Mouse (Mus musculus): ENCODE results near the gene Gm8947. TPM values are rescaled to one million over a fixed set of nuclear protein-coding genes. Genes with fewer than 3 reads are reported as not detected.
"Not testable (repeated sequence)": the region's sequence is repeated elsewhere in the genome, so short reads cannot be mapped to it uniquely, and the experiment has no call there.

The Gm8947 gene
- not detected in 2 replicates for polyA plus RNA-seq (2016; fragmentation: Nextera tagmentation; extraction: Ambion mirVana)

DNA sequence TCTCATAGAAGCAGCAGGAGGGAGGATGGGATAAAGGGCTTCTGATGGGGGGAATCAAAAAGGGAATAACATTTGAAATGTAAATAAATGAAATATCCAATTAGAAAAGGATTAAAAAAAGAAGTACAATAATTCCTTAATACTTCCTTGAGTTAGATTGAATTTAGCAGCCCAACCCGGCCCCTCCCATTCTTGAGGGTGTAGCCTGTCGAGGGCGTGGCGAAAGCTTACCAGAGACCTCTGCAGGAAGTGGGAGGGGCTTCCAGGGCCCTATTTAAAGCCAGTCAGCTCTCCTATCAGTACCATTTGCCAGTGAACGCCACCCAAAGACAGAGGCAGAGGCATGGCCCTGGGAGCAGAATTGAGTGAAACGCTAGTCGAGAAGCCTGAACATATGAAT lies at the start of gene Gm8947:
Gene Gm8947 (plus strand): TSS at position 302 of the 400 bp plus-strand sequence.
- not testable (repeated sequence) for H3K4me3 ChIP-seq (replicated peaks); ATAC-seq (ENCODE audit: insufficient number of reproducible peaks, insufficient read depth, low FRiP score, low TSS enrichment, low read depth); H3K9me3 ChIP-seq; H3K27me3 ChIP-seq; H3K36me3 ChIP-seq; H3K9ac ChIP-seq (replicated peaks); H3K4me2 ChIP-seq; H3K27ac ChIP-seq; H3K4me1 ChIP-seq (replicated peaks)
- 100% methylated on average over 2 of the region's 7 CpGs for WGBS

DNA sequence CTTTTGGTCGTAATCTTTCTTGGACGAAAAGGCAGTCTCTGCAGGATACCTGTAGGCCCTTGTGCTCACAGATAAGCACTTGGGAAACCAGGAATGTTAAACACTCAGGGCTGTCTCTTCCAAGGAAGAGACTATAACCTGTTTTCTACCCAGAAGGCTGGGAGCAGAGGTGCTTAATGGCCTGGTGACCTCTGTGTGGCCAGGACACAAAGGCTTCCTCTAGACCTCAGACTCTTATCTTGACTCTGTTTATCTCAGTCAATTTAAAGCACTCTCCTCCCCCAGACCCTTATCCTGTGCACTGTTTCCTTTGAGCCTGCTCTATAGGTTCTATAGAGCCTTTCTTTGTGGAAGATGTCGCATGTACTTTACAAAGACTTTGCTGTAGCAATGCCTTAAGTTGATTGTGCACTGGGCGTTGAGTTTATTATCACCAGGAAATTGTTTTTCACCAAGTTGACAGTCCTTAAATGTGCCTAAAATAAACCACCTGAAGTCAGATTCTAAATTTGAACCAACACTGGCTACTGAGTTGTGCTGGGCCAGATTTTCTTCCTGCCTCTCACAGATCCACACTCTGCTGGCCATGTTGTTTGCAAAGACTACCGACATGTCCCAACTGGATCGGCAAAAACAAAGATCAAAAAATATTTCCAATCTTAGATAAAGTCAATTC lies 47.6 kb upstream of the Gm8947 start:
- no peak overlapping the region for H3K4me2 ChIP-seq
- no peaks in the 10 kb centered on the region for H3K27me3 ChIP-seq
- no peaks in the 10 kb centered on the region for H3K36me3 ChIP-seq
- no peak overlapping the region for H3K4me3 ChIP-seq (replicated peaks)
- ATAC-seq (ENCODE audit: insufficient number of reproducible peaks, insufficient read depth, low FRiP score, low TSS enrichment, low read depth): no peak
- WGBS: 64% methylated on average over 6 of the region's 6 CpGs
- H3K9me3 ChIP-seq: no peaks in the 10 kb centered on the region
- no peak overlapping the region for H3K27ac ChIP-seq
- H3K9ac ChIP-seq (replicated peaks): no peak overlapping the region
- H3K4me1 ChIP-seq (replicated peaks): peaks cover 9% of the 10 kb centered on the region

DNA sequence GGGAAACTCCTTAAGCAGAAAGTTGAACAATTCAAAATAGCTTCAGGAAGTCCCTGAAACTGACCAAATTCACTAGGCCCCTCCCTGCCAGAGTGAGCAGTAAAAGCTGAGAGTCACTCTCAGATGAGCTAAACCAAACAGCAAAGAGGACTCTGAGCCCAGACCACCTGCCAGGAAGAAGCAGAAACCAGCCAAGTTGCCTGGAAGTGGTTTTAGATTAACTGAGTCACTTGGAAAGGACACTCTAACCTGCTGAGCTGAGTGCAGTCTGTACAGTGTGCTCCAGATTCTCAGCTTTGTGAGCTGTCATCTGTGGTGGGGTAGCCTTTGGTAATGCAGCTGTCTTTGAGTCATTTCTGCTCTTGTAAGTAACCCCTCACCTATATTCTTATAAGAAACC lies 44.4 kb upstream of the Gm8947 start:
- Histone ChIP-seq H3K27ac (no peak overlapping the region), H3K36me3 (no peaks in the 10 kb centered on the region), H3K4me3 (replicated peaks) (no peak overlapping the region), H3K4me1 (replicated peaks) (no peaks in the 10 kb centered on the region), H3K27me3 (no peaks in the 10 kb centered on the region), H3K4me2 (no peak overlapping the region), H3K9ac (replicated peaks) (no peak overlapping the region), H3K9me3 (no peaks in the 10 kb centered on the region)
- no peak for ATAC-seq (ENCODE audit: insufficient number of reproducible peaks, insufficient read depth, low FRiP score, low TSS enrichment, low read depth)

DNA sequence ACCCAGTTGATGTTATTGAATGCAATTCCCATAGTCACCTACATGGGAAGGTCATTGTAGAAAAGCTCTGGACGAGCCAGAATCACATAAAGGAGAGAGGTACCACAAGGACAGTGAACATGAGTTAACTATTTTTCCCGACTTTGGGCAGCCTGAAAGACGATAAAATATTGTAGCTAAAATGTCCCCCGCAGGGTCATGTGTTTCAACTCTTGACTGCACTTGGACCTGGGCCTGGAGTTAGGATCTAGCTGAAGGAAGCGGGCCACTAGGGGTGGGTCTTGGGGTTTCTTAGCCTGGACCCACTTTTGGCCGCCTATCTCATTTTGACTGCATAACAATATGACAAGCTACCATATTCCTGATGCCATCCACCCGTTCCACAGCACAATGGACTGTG lies 42.0 kb upstream of the Gm8947 start:
- Histone ChIP-seq H3K27me3 (no peaks in the 10 kb centered on the region), H3K4me1 (replicated peaks) (no peaks in the 10 kb centered on the region), H3K4me2 (no peak overlapping the region), H3K36me3 (no peaks in the 10 kb centered on the region), H3K9me3 (peaks cover 3% of the 10 kb centered on the region; the same call in 1 of the 2 replicates), H3K4me3 (replicated peaks) (no peak overlapping the region), H3K27ac (no peak overlapping the region), H3K9ac (replicated peaks) (no peak overlapping the region)
- WGBS: 87% methylated on average over 7 of the region's 7 CpGs
- ATAC-seq (ENCODE audit: insufficient number of reproducible peaks, insufficient read depth, low FRiP score, low TSS enrichment, low read depth): no peak

DNA sequence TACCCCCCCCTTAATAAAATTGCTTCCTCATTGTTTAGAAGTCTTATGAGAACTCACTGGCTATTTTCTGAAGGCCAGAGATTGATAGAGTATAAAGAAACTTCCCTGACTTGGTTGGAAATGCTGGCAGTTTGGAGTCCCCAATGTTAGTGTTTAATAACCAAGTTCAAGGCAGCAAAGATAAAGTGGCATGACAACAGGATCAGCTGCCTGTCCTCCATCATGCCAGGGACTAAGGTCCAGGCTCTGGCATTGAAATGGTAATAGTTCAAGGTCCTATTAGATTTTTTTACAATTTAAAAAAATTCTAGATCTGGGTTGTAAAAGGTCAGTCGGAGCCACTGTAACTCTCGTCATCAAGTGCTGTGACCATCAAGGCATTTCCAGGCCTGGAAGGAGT lies 41.1 kb upstream of the Gm8947 start:
- Histone ChIP-seq H3K4me1 (replicated peaks) (no peaks in the 10 kb centered on the region), H3K4me2 (no peak overlapping the region), H3K4me3 (replicated peaks) (no peak overlapping the region), H3K9ac (replicated peaks) (no peak overlapping the region), H3K27me3 (no peaks in the 10 kb centered on the region), H3K27ac (no peak overlapping the region), H3K9me3 (peaks cover 3% of the 10 kb centered on the region; the same call in 1 of the 2 replicates), H3K36me3 (no peaks in the 10 kb centered on the region)
- no peak for ATAC-seq (ENCODE audit: insufficient number of reproducible peaks, insufficient read depth, low FRiP score, low TSS enrichment, low read depth)
- WGBS: 78% methylated on average over 2 of the region's 2 CpGs

DNA sequence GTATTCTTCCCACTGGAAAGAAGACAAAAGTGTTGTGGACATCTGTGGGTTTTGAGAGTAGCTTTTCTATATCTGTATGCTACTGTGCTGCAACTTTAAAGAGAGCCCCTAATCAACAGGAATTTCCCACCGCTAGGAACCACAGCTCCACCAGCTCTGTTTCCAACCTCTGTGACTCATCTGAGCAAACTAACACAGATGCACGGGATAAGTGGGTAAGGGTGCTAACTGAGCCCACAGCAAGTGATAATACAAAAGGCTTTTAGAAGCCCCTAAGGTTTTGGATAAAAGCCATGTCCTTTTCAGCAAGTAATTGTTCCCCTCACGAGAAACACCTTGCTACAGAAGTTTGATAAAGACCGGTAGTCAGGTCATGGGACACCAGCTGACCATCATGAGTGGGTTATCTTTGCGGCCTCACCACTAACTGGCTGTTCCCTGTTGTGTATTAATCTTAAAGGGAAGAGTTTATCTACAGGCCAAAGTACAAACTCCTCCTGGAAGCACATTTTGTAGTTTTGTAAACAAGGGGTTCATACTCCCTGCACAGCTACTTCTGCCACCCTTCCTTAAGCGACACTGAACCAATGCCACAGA lies 39.0 kb upstream of the Gm8947 start:
- H3K27ac ChIP-seq: no peak overlapping the region
- no peak overlapping the region for H3K9ac ChIP-seq (replicated peaks)
- H3K27me3 ChIP-seq: no peaks in the 10 kb centered on the region
- peaks cover 3% of the 10 kb centered on the region; the same call in 1 of the 2 replicates for H3K9me3 ChIP-seq
- no peak overlapping the region for H3K4me3 ChIP-seq (replicated peaks)
- no peaks in the 10 kb centered on the region for H3K4me1 ChIP-seq (replicated peaks)
- H3K4me2 ChIP-seq: no peak overlapping the region
- WGBS: 84% methylated on average over 6 of the region's 6 CpGs
- no peaks in the 10 kb centered on the region for H3K36me3 ChIP-seq
- no peak for ATAC-seq (ENCODE audit: insufficient number of reproducible peaks, insufficient read depth, low FRiP score, low TSS enrichment, low read depth)

DNA sequence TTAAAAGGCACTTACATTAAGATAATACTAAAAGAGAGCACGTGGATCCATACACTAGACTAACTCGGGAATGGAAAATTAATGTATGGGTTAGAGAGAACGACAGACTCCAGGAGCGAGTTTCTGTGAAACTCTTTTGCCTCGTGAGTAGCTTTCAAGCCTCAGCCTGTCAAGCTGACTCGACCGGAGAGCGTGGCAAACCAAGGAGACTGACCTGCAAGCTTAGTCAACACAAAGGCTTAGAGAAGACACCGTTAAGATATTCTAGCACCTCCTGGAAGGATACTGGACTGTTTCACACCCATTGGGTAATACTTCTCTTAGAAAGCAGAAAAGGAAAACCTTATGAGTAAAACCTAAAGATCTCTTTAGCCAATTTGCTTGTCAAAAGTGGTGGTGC lies 38.0 kb upstream of the Gm8947 start:
- H3K27ac ChIP-seq; H3K9ac ChIP-seq (replicated peaks); H3K4me3 ChIP-seq (replicated peaks); H3K4me2 ChIP-seq; H3K36me3 ChIP-seq; ATAC-seq (ENCODE audit: insufficient number of reproducible peaks, insufficient read depth, low FRiP score, low TSS enrichment, low read depth); H3K27me3 ChIP-seq; H3K4me1 ChIP-seq (replicated peaks); H3K9me3 ChIP-seq: not testable (repeated sequence)
- 93% methylated on average over 9 of the region's 9 CpGs for WGBS

DNA sequence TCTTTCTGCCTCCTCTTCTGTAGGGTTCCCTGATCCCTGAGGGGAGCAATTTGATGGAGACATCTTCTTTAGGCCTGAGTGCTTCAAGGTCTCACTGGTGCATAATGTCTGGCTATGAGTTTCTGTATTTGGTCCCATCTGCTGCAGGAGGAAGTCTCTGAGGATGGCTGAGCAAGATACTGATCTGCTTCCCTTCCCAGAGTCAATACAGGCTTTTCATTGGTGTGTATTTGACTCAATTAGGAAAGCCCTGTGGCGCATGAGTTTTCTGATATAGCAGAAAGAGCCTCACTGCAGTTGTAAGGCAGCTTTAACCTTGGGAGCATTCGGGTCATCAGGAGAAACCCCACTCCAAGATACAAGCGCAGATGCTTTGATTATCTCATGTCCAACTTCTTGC lies 36.0 kb upstream of the Gm8947 start:
- WGBS: 92% methylated on average over 3 of the region's 3 CpGs
- Histone ChIP-seq H3K9me3 (peaks cover 3% of the 10 kb centered on the region; the same call in 1 of the 2 replicates), H3K4me1 (replicated peaks) (no peaks in the 10 kb centered on the region), H3K4me3 (replicated peaks) (no peak overlapping the region), H3K36me3 (no peaks in the 10 kb centered on the region), H3K27ac (no peak overlapping the region), H3K4me2 (no peak overlapping the region), H3K27me3 (no peaks in the 10 kb centered on the region), H3K9ac (replicated peaks) (no peak overlapping the region)
- ATAC-seq (ENCODE audit: insufficient number of reproducible peaks, insufficient read depth, low FRiP score, low TSS enrichment, low read depth): no peak

DNA sequence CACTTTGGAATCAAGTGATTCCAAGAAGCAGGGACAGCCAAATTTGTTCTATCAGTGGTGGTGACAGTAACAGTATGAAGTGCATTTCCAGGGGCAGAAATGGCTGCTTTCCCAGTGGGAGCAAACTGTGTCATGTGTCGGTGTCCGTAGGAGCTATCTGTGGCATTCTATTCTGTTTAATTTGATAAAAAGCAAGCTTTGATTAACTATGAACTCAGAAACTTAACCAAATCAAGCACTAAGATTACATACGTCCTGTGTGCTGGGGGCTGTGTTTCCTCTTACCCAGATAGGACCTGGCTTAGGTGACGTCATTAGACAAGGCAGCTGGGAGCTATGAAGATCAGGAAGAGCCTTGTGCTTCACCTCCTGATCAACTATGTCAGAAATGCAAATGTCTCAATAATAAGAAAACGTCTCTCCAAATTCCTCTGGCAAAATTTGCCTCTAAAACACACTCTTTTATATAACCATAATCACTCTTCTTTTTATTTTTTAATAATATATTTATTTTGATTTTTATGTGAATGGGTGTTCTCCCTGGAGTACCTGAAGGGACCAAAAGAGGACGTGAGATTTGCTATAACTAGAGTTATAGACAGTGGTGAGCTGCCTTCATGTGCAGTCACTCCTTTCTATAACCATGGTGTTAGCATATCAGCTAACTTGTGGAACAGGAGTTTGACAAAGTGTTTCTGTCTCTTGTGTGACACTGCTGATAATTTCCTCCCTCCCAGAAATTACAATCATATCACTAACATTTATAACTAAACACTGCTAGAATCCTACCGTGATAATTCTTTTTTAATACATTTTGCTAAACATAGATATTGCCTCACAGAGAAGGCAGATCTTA lies 35.2 kb upstream of the Gm8947 start:
- Histone ChIP-seq H3K27ac (no peak overlapping the region), H3K9me3 (peaks cover 3% of the 10 kb centered on the region; the same call in 1 of the 2 replicates), H3K4me2 (no peak overlapping the region), H3K4me3 (replicated peaks) (no peak overlapping the region), H3K9ac (replicated peaks) (no peak overlapping the region), H3K27me3 (no peaks in the 10 kb centered on the region), H3K4me1 (replicated peaks) (no peaks in the 10 kb centered on the region), H3K36me3 (no peaks in the 10 kb centered on the region)
- 74% methylated on average over 7 of the region's 7 CpGs for WGBS
- ATAC-seq (ENCODE audit: insufficient number of reproducible peaks, insufficient read depth, low FRiP score, low TSS enrichment, low read depth): no peak

DNA sequence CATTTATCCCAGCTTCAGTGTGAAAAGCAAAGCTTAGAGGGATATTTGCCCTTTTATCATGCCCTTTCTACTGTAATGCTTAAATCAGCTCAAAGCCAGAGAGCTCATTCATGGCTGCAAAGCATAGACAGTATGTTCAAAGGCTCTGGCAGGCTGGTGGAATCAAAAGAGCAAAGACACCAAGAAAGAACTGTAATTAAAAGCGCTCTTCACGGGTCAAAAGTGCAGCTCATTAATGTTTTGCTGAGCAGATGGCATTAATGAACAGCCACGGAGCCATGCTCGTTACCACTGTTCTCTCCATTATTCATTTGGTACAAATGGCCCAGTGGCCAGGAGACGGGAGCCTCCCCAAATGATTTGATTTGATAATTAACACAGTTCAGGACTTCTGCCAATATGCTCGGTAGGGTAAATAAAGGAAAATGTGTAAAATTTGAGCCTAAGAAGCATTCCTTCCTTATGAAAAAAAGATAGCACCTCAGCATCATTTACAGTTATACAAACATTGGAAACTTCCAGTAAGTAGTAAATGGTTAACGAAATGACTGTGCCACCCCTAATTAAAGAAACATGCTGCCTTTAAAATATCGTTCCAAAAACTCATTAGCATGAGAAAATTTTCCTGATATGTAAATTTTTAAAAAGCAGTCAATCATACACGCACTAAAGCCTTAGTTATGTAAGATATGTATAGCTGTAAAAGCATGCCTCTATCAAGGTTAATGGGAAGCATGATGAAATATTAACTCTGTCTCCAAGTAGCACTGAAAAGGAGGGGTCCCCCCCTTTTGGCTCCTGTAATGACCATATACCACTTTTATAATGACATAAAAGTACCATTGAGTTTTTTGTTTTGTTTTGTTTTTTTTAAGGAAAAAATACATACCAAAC lies 34.0 kb upstream of the Gm8947 start:
- Histone ChIP-seq H3K4me3 (replicated peaks) (no peak overlapping the region), H3K27me3 (no peaks in the 10 kb centered on the region), H3K9me3 (peaks cover 3% of the 10 kb centered on the region; the same call in 1 of the 2 replicates), H3K9ac (replicated peaks) (no peak overlapping the region), H3K4me2 (no peak overlapping the region), H3K4me1 (replicated peaks) (no peaks in the 10 kb centered on the region), H3K27ac (no peak overlapping the region), H3K36me3 (no peaks in the 10 kb centered on the region)
- no peak for ATAC-seq (ENCODE audit: insufficient number of reproducible peaks, insufficient read depth, low FRiP score, low TSS enrichment, low read depth)
- 31% methylated on average over 9 of the region's 9 CpGs for WGBS

Data from limb, embryonic 12.5 days (tissue).